Mouse (Mus musculus): ENCODE results near the gene Miox.

The Miox gene

DNA sequence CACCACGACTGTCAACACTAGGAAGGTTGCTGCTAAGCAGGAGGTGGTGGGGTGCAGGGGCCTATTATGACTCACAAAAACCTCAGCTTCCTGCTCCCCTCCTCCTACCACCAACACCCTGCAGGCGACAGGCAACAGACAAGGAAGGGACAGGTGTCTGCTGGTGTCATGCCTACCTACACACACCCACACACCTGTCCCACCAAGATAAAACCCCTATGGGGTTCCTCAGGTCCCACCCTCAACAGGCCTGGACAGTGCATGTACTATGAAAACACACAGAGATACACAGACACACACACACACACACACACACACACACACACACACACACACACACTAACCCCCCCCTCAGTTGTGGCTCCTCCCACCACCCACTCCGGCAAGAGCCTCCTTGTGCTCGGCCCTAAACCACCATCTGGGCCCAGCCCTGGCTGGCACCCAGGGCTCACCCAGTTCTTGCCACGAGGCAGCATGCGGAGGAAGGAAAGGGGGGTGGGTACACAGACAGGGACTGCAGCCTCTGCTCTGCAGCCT lies 24.2 kb upstream of the Miox start:
- ChIA-PET POLR2A (interaction anchor here in 2 of 4 experiments (0.5 to 3.4 kb wide), 4 partner anchors 10 to 510 kb away, joined by 3 to 12 read pairs (median 4); partner anchors contain the start of gene Adm2 (in 1 of the 2)), CTCF (interaction anchor here in 1 of 4 experiments (1.1 kb wide), 1 partner anchor 140 kb away, joined by 5 read pairs; no protein-coding TSS in a partner anchor)

DNA sequence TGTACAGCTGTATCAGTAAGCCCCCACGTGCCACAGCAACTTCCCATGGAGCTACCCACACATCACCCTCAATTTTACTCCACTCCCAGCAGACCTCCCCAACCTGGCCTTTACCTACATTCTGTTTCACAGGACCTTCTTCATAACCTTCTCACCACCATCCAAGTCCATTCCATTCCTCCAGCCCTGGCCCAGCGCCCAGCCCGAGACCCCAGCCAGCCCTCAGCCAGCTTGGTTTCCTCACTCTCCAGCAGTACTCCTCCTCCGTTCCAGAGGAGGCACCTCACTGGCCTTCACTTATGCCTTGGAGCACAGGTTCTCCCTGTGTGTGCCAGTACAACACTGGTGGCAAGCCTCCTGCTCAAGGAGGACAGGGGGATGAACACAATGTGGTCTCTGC lies 20.8 kb upstream of the Miox start:
- POLR2A ChIA-PET, result interaction anchor here in 1 of 4 experiments (1.2 to 3.4 kb wide), 2 partner anchors 10 to 43 kb away, joined by 3 to 12 read pairs; partner anchors contain the start of gene Adm2
- CTCF ChIA-PET, result interaction anchor here in 1 of 4 experiments (0.5 kb wide), 1 partner anchor 103 kb away, joined by 4 read pairs; no protein-coding TSS in a partner anchor

- ChIA-PET CTCF (interaction anchor here in 1 of 4 experiments (1.7 to 2.0 kb wide), 3 partner anchors 41 to 185 kb away, joined by 5 to 9 read pairs (median 9); partner anchors contain the start of genes Hdac10, Lmf2, Ncaph2 and Sco2), POLR2A (interaction anchor here in 2 of 4 experiments (1.0 to 2.2 kb wide), 6 partner anchors 9 to 136 kb away, joined by 3 to 14 read pairs (median 7); partner anchors contain the start of genes Adm2 (in 1 of the 2) and Miox (in 1 of the 2))
Observed at GRCm38 (mm10) chr15:89314107-89314506, 20.1 kb upstream of the Miox start.

- CTCF ChIA-PET, result interaction anchor here (0.5 to 2.0 kb wide), 27 partner anchors 8 to 487 kb away, joined by 3 to 9 read pairs (median 4); partner anchors contain the start of genes Sco2 (in 2 of the 4), Hdac10 (in 1 of the 4), Lmf2 (in 1 of the 4) and Ncaph2 (in 1 of the 4)
- POLR2A ChIA-PET, result interaction anchor here (0.5 to 2.2 kb wide), 48 partner anchors 8 to 607 kb away, joined by 3 to 14 read pairs (median 4); partner anchors contain the start of genes Cpt1b (in 2 of the 4), Adm2 (in 1 of the 4), C730034F03Rik (in 1 of the 4) and Chkb (in 1 of the 4)
Observed at GRCm38 (mm10) chr15:89314511-89315189, 19.5 kb upstream of the Miox start.

DNA sequence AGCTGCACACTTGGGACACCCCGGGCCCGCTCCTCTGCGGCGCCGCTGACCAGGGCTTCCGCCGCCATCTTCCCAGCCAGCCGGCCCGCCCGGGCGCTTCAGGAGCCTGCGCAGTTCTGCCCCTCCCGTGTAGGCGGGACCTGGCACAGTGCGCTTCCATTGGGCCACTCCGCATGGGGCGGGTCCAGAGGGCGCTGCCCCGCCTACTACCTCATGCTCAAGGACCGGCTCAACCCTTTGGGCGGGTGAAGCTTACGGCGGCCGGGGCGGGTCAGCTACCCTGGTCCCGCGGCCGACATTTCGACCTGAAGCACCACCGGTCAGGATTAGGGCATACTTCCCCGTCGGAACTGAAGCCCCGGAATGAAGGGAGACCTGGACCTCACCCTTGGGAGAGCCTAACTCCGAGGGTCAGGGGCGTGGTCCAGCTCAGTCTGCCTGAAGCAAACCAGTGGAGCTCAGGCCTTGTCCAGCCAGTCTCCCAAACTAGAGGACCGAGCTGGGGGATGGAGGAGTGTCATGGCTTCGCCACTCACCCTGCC lies 18.9 kb upstream of the Miox start, which contains the start of gene Sbf1:
Gene Sbf1 (minus strand): TSS at position 122 of the 542 bp plus-strand sequence.
- CTCF ChIA-PET, result interaction anchor here (0.6 to 2.0 kb wide), 41 partner anchors 8 to 768 kb away, joined by 3 to 12 read pairs (median 4); partner anchors contain the start of genes Sco2 (in 2 of the 4), Dennd6b (in 1 of the 4), Hdac10 (in 1 of the 4) and Lmf2 (in 1 of the 4)
- POLR2A ChIA-PET, result interaction anchor here (0.5 to 2.2 kb wide), 58 partner anchors 8 to 607 kb away, joined by 3 to 14 read pairs (median 4); partner anchors contain the start of genes C730034F03Rik (in 1 of the 4), Chkb (in 1 of the 4), Cpt1b (in 1 of the 4) and Gm44502 (in 1 of the 4)

DNA sequence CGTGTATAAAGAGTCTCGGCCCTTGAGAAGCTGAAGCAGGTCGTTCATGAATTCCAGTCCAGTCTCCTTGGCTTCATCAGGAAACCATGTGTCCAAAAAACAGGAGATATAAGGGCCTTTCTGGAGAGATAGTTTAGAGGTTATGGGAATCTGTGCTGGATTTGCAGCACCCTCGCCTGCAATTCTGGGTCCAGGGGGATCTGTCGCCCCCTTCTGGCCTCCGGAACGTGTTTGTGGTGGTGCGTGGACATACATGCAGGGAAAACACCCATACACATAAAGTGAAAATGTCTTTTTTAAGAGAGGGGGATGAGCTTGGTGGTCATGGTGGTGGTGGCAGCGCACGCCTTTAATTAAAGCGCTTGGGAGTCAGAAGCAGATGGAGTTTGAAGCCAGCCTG lies 18.1 kb upstream of the Miox start:
- ChIA-PET CTCF (interaction anchor here (0.6 to 2.0 kb wide), 14 partner anchors 11 to 657 kb away, joined by 3 to 9 read pairs (median 4); partner anchors contain the start of genes Dennd6b (in 1 of the 4) and Sco2 (in 1 of the 4)), POLR2A (interaction anchor here in 3 of 4 experiments (0.6 to 2.2 kb wide), 20 partner anchors 8 to 188 kb away, joined by 3 to 14 read pairs (median 5); partner anchors contain the start of genes Hdac10 (in 1 of the 3), Lmf2 (in 1 of the 3), Miox (in 1 of the 3) and Ncaph2 (in 1 of the 3))

- POLR2A ChIA-PET, result interaction anchor here in 2 of 4 experiments (0.6 to 3.2 kb wide), 2 partner anchors 10 to 42 kb away, joined by 3 to 12 read pairs; no protein-coding TSS in a partner anchor
- CTCF ChIA-PET, result no interaction called here
Observed at GRCm38 (mm10) chr15:89321264-89321663, 12.9 kb upstream of the Miox start.

DNA sequence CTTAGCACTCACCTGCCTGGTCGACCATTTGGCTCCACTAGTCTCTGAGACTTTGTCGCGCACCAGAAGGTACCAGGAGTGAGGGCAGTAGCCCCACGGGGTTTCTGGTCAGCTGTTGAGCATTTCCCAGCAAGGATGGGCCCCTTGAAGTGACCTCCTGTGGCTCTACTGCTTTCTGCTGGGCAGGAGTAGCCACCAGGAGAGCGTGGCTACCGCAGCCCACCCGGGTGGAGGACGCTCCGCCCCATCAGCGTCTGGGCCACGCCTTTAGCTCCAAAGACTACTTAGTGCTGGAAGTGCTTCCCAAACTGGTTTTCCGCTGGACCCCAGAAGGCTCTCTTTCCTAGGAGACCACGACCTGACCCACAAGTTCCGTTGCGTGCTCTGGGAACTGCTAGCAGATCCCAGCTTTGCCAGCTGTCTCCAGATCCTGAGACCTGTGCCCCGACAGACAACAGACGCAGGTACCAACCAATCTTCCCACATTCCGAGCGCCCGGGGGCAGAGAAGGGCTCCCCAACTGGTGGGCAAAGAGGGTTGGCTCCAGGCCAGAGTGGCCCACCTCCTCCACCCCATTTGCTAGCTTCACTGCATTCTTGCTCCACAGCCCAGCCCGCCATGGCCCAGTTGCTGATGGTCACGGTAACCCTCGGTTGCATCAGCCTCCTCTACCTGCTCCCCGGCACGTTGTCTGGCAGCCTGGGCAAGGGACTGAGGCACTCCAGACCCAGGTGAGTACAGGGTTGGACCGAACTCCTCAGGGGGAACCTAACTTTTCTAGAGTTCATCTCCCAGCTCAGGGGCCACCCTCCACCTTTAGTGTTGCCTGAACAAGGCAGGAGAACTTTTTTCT lies 11.3 kb upstream of the Miox start, which contains the start of gene Adm2:
Gene Adm2 (plus strand): TSS at position 51 of the 853 bp plus-strand sequence.
- ChIA-PET CTCF (interaction anchor here in 3 of 4 experiments (0.6 to 1.7 kb wide), 7 partner anchors 8 to 660 kb away, joined by 3 to 6 read pairs (median 4); partner anchors contain the start of gene Sbf1 (in 3 of the 3)), POLR2A (interaction anchor here (0.9 to 3.2 kb wide), 33 partner anchors 8 to 614 kb away, joined by 3 to 37 read pairs (median 4); partner anchors contain the start of genes Hdac10 (in 2 of the 4), Lmf2 (in 2 of the 4), Miox (in 2 of the 4) and Ncaph2 (in 2 of the 4))

DNA sequence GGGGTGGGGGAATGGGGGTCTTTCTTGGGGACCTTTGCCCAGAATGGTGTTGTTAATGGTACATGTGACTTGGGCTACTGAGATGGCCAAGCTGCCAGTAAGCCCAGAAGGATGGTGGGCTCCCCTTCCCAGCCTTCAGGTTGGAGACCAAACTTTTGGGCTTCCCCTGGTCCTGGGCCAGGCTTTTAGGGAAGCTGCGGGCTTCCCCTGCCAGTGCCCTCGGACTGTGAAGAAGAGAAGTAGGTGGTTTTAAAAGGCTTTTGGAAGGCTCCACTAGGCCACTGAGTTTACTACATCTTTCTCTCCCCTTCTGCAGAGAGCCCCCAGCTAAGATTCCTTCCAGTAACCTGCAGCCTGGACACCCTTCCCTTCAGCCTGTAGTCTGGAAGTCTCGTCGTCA lies 10.5 kb upstream of the Miox start:
- POLR2A ChIA-PET, result interaction anchor here (0.6 to 3.2 kb wide), 27 partner anchors 8 to 615 kb away, joined by 3 to 37 read pairs (median 4); partner anchors contain the start of genes Sbf1 (in 3 of the 4), Hdac10 (in 2 of the 4), Lmf2 (in 2 of the 4) and Miox (in 2 of the 4)
- CTCF ChIA-PET, result interaction anchor here in 3 of 4 experiments (0.6 to 1.7 kb wide), 5 partner anchors 8 to 129 kb away, joined by 3 to 6 read pairs (median 4); partner anchors contain the start of gene Sbf1 (in 3 of the 3)

- POLR2A ChIA-PET, result interaction anchor here in 2 of 4 experiments (0.6 to 1.6 kb wide), 4 partner anchors 11 to 198 kb away, joined by 3 to 8 read pairs (median 4); partner anchors contain the start of gene Sbf1 (in 2 of the 2)
- CTCF ChIA-PET, result interaction anchor here in 2 of 4 experiments (0.6 to 1.2 kb wide), 4 partner anchors 9 to 249 kb away, joined by 3 to 5 read pairs (median 4); partner anchors contain the start of gene Sbf1 (in 1 of the 2)
Observed at GRCm38 (mm10) chr15:89326441-89326840, 7.8 kb upstream of the Miox start.

- ChIA-PET POLR2A (interaction anchor here in 3 of 4 experiments (0.9 to 4.8 kb wide), 9 partner anchors 11 to 389 kb away, joined by 3 to 37 read pairs (median 5); partner anchors contain the start of genes Adm2 (in 3 of the 3), Lmf2 (in 1 of the 3), Ncaph2 (in 1 of the 3) and Sbf1 (in 1 of the 3)), CTCF (interaction anchor here in 2 of 4 experiments (0.6 to 2.0 kb wide), 3 partner anchors 9 to 38 kb away, joined by 3 to 5 read pairs (median 3); partner anchors contain the start of gene Sco2 (in 1 of the 2))
Observed at GRCm38 (mm10) chr15:89334774-89335537, 758 bp downstream of the Miox start.

GRCm38 (mm10) chr15:89336422-89336821 lies 2.2 kb downstream of the Miox start:
- POLR2A ChIA-PET, result interaction anchor here in 3 of 4 experiments (0.8 to 4.8 kb wide), 9 partner anchors 8 to 141 kb away, joined by 3 to 37 read pairs (median 6); partner anchors contain the start of genes Adm2 (in 2 of the 3), Sbf1 (in 2 of the 3) and Sco2 (in 1 of the 3)
- CTCF ChIA-PET, result interaction anchor here in 2 of 4 experiments (0.7 to 2.0 kb wide), 4 partner anchors 10 to 140 kb away, joined by 3 to 5 read pairs (median 3); partner anchors contain the start of genes Dennd6b (in 1 of the 2) and Sbf1 (in 1 of the 2)

DNA sequence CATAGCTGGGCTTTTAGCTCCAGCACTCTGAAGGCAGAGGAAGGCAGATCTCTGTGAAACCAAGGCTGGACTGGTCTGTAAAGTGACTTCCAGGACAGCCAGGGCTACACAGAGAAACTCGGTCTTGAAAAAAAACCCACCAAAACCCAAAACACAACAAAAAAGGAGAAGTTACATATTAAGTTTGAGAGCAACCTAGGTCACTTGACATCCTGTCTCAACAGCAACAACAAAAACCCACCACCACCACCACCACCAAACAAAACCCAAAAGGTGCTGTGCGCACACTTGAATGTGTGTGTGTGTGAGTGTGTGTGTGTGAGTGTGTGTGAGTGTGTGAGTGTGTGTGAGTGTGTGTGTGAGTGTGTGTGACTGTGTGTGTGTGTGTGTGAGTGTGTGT lies 5.5 kb downstream of the Miox start:
- CTCF ChIA-PET, result interaction anchor here in 1 of 4 experiments (0.7 kb wide), 1 partner anchor 14 kb away, joined by 3 read pairs; no protein-coding TSS in a partner anchor
- POLR2A ChIA-PET, result interaction anchor here in 1 of 4 experiments (1.1 to 1.4 kb wide), 2 partner anchors 13 to 17 kb away, joined by 3 read pairs; partner anchors contain the start of gene Adm2

DNA sequence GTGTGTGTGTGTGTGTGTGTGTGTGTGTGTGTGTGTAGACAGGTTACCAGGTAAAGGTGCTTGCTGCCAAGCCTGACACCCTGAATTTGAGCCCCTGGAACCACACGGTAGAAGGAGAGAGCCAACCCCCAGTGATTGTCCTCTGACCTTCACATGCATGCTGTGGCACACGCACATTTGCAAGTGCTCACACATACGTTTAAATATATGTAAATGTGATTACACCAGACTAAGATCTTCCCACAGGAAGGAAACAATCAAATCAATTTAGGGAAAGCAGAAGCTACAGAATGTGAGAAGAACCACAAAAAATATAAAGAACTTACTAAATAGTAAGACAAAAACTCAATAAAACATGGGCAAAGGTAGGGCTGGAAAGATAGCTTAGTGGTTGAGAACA lies 5.9 kb downstream of the Miox start:
- CTCF ChIA-PET, result interaction anchor here in 1 of 4 experiments (0.7 kb wide), 1 partner anchor 13 kb away, joined by 3 read pairs; no protein-coding TSS in a partner anchor
- POLR2A ChIA-PET, result interaction anchor here in 1 of 4 experiments (0.5 to 1.4 kb wide), 4 partner anchors 9 to 250 kb away, joined by 3 to 5 read pairs (median 3); partner anchors contain the start of gene Adm2

DNA sequence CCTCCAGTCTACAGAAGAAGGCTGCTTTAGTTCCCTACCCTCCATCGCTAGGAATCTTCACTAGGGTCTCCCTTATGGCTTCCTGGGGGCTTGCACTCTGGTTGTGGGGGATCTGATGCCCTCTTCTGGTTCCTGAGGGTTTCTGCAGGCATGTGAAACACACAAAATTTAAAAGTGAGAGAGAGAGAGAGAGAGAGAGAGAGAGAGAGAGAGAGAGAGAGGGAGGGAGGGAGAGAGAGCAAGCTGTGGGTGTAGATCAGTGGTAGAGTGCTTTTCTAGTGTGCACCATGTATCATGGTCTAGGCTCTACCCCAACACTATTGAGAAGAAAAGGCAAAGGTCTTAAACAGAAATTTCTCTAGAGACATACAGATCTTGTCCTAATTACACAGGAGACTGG lies 7.5 kb downstream of the Miox start:
- CTCF ChIA-PET, result interaction anchor here in 1 of 4 experiments (1.0 kb wide), 1 partner anchor 19 kb away, joined by 4 read pairs; no protein-coding TSS in a partner anchor
- POLR2A ChIA-PET, result no interaction called here

Measured in embryonic stem cell, embryonic (primary cell).